Mouse (Mus musculus): ENCODE data around the gene Ier5. TPM values are rescaled to one million over a fixed set of nuclear protein-coding genes. Genes with fewer than 3 reads are reported as not detected.

Gene Ier5
- 7.1 and 8.2 TPM in 2 replicates for polyA plus RNA-seq (2014; fragmentation: Nextera tagmentation; extraction: Ambion mirVana)

GRCm38 (mm10) chr1:155099280-155099848, at the start of gene Ier5:
TSS of gene Ier5 (minus strand) at chr1:155099636.
- H3K4me3 ChIP-seq (ENCODE audit: low read depth, low read length) = peak within 1 kb of the TSS; percentile 100
- no peaks in the 10 kb centered on the region for H3K36me3 ChIP-seq (ENCODE audit: control insufficient read depth, insufficient read depth, low read length)
- under 1% methylated on average over 40 of the region's 40 CpGs for WGBS
- peak within 1 kb of the TSS; percentile 97 for H3K9ac ChIP-seq (replicated peaks; ENCODE audit: low read depth, low read length)
- H3K4me2 ChIP-seq (replicated peaks; ENCODE audit: low read depth, low read length) = peak within 1 kb of the TSS; percentile 84
- H3K4me1 ChIP-seq (ENCODE audit: control insufficient read depth, insufficient read depth, low read length) = peaks cover 8% of the 10 kb centered on the region; the same call in 1 of the 2 replicates
- peak within 1 kb of the TSS; percentile 89 for H3K27ac ChIP-seq (ENCODE audit: low read length)
- H3K27me3 ChIP-seq (ENCODE audit: control insufficient read depth, insufficient read depth, low read length) = no peaks in the 10 kb centered on the region
- peak; percentile 98 for ATAC-seq (ENCODE audit: insufficient number of reproducible peaks, insufficient read depth, low FRiP score, low read depth)
- no peaks in the 10 kb centered on the region for H3K9me3 ChIP-seq (ENCODE audit: control insufficient read depth, low read depth, low read length)

GRCm38 (mm10) chr1:155147228-155147627, 47.8 kb upstream of the Ier5 start:
- no peak for ATAC-seq (ENCODE audit: insufficient number of reproducible peaks, insufficient read depth, low FRiP score, low read depth)
- H3K27me3 ChIP-seq (ENCODE audit: control insufficient read depth, insufficient read depth, low read length) = no peaks in the 10 kb centered on the region
- no peak overlapping the region for H3K9ac ChIP-seq (replicated peaks; ENCODE audit: low read depth, low read length)
- no peak overlapping the region for H3K27ac ChIP-seq (ENCODE audit: low read length)
- H3K9me3 ChIP-seq (ENCODE audit: control insufficient read depth, low read depth, low read length) = no peaks in the 10 kb centered on the region
- H3K4me1 ChIP-seq (ENCODE audit: control insufficient read depth, insufficient read depth, low read length) = no peaks in the 10 kb centered on the region
- H3K4me3 ChIP-seq (ENCODE audit: low read depth, low read length) = no peak overlapping the region
- no peak overlapping the region for H3K4me2 ChIP-seq (replicated peaks; ENCODE audit: low read depth, low read length)
- 85% methylated on average over 2 of the region's 2 CpGs for WGBS
- H3K36me3 ChIP-seq (ENCODE audit: control insufficient read depth, insufficient read depth, low read length) = no peaks in the 10 kb centered on the region

DNA sequence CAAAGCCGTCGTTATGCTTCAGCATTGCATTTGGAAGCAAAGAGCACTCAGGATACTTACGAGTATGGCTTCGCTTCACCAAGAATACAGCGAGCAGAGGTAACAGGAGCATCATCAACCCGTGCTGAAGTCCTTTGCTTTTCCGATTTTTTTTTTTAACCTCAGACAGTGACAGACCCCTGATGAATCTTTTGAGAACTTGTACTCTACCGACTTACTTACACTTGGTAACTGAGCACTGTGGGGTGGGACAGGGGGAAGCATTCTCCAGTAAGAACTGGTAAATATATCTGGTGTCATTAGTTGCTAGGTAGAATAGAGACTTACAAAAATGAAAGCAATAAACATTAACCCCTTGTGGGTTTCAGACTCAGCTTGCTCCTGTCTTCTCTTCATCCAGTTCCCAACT, 47.1 kb upstream of the Ier5 start, which contains the start of gene Mr1:
Gene Mr1, minus strand, starts transcription at position 243 of the 409 bp plus-strand sequence.
- H3K27ac ChIP-seq (ENCODE audit: low read length) = peak within 1 kb of the TSS; percentile 0; the same call in 1 of the 2 replicates
- H3K4me2 ChIP-seq (replicated peaks; ENCODE audit: low read depth, low read length) = peak within 1 kb of the TSS; percentile 49
- H3K27me3 ChIP-seq (ENCODE audit: control insufficient read depth, insufficient read depth, low read length) = no peaks in the 10 kb centered on the region
- peak within 1 kb of the TSS; percentile 33 for H3K4me3 ChIP-seq (ENCODE audit: low read depth, low read length)
- H3K36me3 ChIP-seq (ENCODE audit: control insufficient read depth, insufficient read depth, low read length) = no peaks in the 10 kb centered on the region
- no peaks in the 10 kb centered on the region for H3K9me3 ChIP-seq (ENCODE audit: control insufficient read depth, low read depth, low read length)
- WGBS = 22% methylated on average over 8 of the region's 8 CpGs
- H3K4me1 ChIP-seq (ENCODE audit: control insufficient read depth, insufficient read depth, low read length) = no peaks in the 10 kb centered on the region
- 0 out of 2 replicates have a peak within 1 kb of the TSS, but pooled peaks have one; percentile 7 for H3K9ac ChIP-seq (replicated peaks; ENCODE audit: low read depth, low read length)
- ATAC-seq (ENCODE audit: insufficient number of reproducible peaks, insufficient read depth, low FRiP score, low read depth) = peak; percentile 91

- Histone ChIP-seq H3K9ac (replicated peaks; ENCODE audit: low read depth, low read length) (no peak overlapping the region), H3K27me3 (ENCODE audit: control insufficient read depth, insufficient read depth, low read length) (no peaks in the 10 kb centered on the region), H3K4me1 (ENCODE audit: control insufficient read depth, insufficient read depth, low read length) (no peaks in the 10 kb centered on the region), H3K4me2 (replicated peaks; ENCODE audit: low read depth, low read length) (peak overlapping the region; percentile 49), H3K36me3 (ENCODE audit: control insufficient read depth, insufficient read depth, low read length) (no peaks in the 10 kb centered on the region), H3K9me3 (ENCODE audit: control insufficient read depth, low read depth, low read length) (no peaks in the 10 kb centered on the region), H3K4me3 (ENCODE audit: low read depth, low read length) (peak overlapping the region; percentile 33; the same call in 1 of the 2 replicates), H3K27ac (ENCODE audit: low read length) (peak overlapping the region; percentile 0; the same call in 1 of the 2 replicates)
- no peak for ATAC-seq (ENCODE audit: insufficient number of reproducible peaks, insufficient read depth, low FRiP score, low read depth)
- WGBS = 22% methylated on average over 6 of the region's 6 CpGs
These were observed 46.2 kb upstream of the Ier5 start for GRCm38 (mm10) chr1:155145620-155146019.

DNA sequence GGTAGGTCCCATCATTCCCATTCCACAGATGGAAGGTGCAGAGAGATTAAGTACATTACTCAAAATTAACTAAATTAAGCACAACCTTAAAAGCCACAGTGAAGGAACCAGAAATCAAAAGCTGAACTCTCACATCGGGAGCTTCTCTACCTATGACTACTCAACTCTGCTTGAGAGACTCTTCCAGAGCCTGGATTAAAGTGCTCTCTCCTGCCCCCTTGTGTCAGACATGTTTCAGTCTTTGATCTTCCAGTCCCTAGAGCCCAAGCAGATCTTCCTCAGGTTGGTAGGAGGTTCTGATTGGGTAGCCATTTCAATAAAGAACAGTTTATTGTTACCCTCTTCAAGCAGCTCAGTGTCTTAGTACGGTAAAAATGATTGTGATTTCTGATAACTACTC, 40.6 kb upstream of the Ier5 start:
- no peaks in the 10 kb centered on the region for H3K4me1 ChIP-seq (ENCODE audit: control insufficient read depth, insufficient read depth, low read length)
- ATAC-seq (ENCODE audit: insufficient number of reproducible peaks, insufficient read depth, low FRiP score, low read depth) = no peak
- no peaks in the 10 kb centered on the region for H3K27me3 ChIP-seq (ENCODE audit: control insufficient read depth, insufficient read depth, low read length)
- no peak overlapping the region for H3K4me3 ChIP-seq (ENCODE audit: low read depth, low read length)
- 70% methylated on average over 2 of the region's 2 CpGs for WGBS
- H3K36me3 ChIP-seq (ENCODE audit: control insufficient read depth, insufficient read depth, low read length) = no peaks in the 10 kb centered on the region
- H3K9ac ChIP-seq (replicated peaks; ENCODE audit: low read depth, low read length) = no peak overlapping the region
- H3K4me2 ChIP-seq (replicated peaks; ENCODE audit: low read depth, low read length) = no peak overlapping the region
- H3K27ac ChIP-seq (ENCODE audit: low read length) = no peak overlapping the region
- H3K9me3 ChIP-seq (ENCODE audit: control insufficient read depth, low read depth, low read length) = no peaks in the 10 kb centered on the region

DNA sequence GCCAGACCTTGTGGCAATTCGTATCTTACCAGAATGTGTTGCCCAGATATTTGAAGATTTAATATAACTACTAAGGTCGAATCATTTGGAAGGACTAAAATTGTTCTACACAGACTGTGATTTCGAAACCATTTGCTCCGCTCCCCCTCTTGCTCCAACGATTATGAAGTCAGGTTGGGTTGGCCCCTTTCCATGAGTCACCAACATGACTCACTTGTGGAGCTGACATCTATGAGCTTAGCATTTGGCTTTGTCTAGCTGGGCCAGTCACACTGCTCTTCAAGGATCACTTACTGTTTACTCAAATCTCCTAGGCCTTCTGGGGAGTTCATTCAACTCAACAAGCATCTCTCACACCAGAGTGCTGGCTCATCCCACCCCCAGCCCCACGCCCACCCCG, 39.4 kb upstream of the Ier5 start:
- Histone ChIP-seq H3K27me3 (ENCODE audit: control insufficient read depth, insufficient read depth, low read length) (no peaks in the 10 kb centered on the region), H3K4me1 (ENCODE audit: control insufficient read depth, insufficient read depth, low read length) (no peaks in the 10 kb centered on the region), H3K9ac (replicated peaks; ENCODE audit: low read depth, low read length) (no peak overlapping the region), H3K4me3 (ENCODE audit: low read depth, low read length) (no peak overlapping the region), H3K9me3 (ENCODE audit: control insufficient read depth, low read depth, low read length) (no peaks in the 10 kb centered on the region), H3K27ac (ENCODE audit: low read length) (no peak overlapping the region), H3K4me2 (replicated peaks; ENCODE audit: low read depth, low read length) (no peak overlapping the region), H3K36me3 (ENCODE audit: control insufficient read depth, insufficient read depth, low read length) (no peaks in the 10 kb centered on the region)
- 79% methylated on average over 7 of the region's 7 CpGs for WGBS
- peak; percentile 23; the same call in 1 of the 2 replicates for ATAC-seq (ENCODE audit: insufficient number of reproducible peaks, insufficient read depth, low FRiP score, low read depth)

GRCm38 (mm10) chr1:155134866-155135265, 35.4 kb upstream of the Ier5 start:
- H3K4me2 ChIP-seq (replicated peaks; ENCODE audit: low read depth, low read length) = no peak overlapping the region
- no peaks in the 10 kb centered on the region for H3K36me3 ChIP-seq (ENCODE audit: control insufficient read depth, insufficient read depth, low read length)
- H3K4me1 ChIP-seq (ENCODE audit: control insufficient read depth, insufficient read depth, low read length) = no peaks in the 10 kb centered on the region
- no peak overlapping the region for H3K4me3 ChIP-seq (ENCODE audit: low read depth, low read length)
- no peaks in the 10 kb centered on the region for H3K9me3 ChIP-seq (ENCODE audit: control insufficient read depth, low read depth, low read length)
- 0 out of 2 replicates have a peak, but pooled peaks have one; percentile 18 for ATAC-seq (ENCODE audit: insufficient number of reproducible peaks, insufficient read depth, low FRiP score, low read depth)
- H3K9ac ChIP-seq (replicated peaks; ENCODE audit: low read depth, low read length) = no peak overlapping the region
- no peak overlapping the region for H3K27ac ChIP-seq (ENCODE audit: low read length)
- H3K27me3 ChIP-seq (ENCODE audit: control insufficient read depth, insufficient read depth, low read length) = no peaks in the 10 kb centered on the region
- WGBS = 39% methylated on average over 8 of the region's 8 CpGs

GRCm38 (mm10) chr1:155127429-155127934, 28.0 kb upstream of the Ier5 start:
- H3K9me3 ChIP-seq (ENCODE audit: control insufficient read depth, low read depth, low read length) = no peaks in the 10 kb centered on the region
- H3K27ac ChIP-seq (ENCODE audit: low read length) = no peak overlapping the region
- no peak overlapping the region for H3K4me2 ChIP-seq (replicated peaks; ENCODE audit: low read depth, low read length)
- H3K4me3 ChIP-seq (ENCODE audit: low read depth, low read length) = no peak overlapping the region
- no peak overlapping the region for H3K9ac ChIP-seq (replicated peaks; ENCODE audit: low read depth, low read length)
- WGBS = 76% methylated on average over 5 of the region's 5 CpGs
- H3K27me3 ChIP-seq (ENCODE audit: control insufficient read depth, insufficient read depth, low read length) = no peaks in the 10 kb centered on the region
- ATAC-seq (ENCODE audit: insufficient number of reproducible peaks, insufficient read depth, low FRiP score, low read depth) = no peak
- no peaks in the 10 kb centered on the region for H3K4me1 ChIP-seq (ENCODE audit: control insufficient read depth, insufficient read depth, low read length)
- H3K36me3 ChIP-seq (ENCODE audit: control insufficient read depth, insufficient read depth, low read length) = no peaks in the 10 kb centered on the region
